In the genomic region with DNA sequence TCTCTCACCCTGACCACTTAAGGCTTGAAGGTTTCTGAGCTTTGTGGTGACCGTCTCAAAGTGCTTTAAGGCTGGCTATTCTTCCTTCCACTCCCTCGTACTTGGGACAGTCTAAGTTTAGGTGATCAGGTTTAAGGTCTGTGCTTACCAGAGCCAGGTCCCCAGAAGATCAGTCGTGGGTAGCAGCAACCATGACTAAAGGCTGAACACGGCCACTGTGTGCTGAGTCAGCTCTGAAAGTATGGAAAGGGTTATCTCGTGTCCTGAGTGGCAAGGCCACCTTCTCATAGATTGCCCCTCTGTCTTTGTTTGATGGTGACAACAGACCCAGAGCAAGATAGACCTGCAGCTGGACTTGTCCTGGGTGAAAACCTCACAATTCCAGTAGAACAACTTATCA, we compare ENCODE assay signal across 16 mouse cellular contexts.
A peak's percentile ranks its signal among the peaks of the same experiment; 100 is the strongest.
DNase-seq lines count a peak whose midpoint lies in the region; ATAC-seq and TF ChIP-seq lines count a peak whose summit lies in the region.
"Had no signal": no experiment of that assay in that cellular context is flagged by ENCODE, and none has a peak within 500 bp of the region (broad histone marks: within the 10 kb centered on the region; RNA-seq: fewer than 3 reads in every experiment).

No protein-coding gene starts in this region.

- H3K27ac ChIP-seq in gastrocnemius, adult 2 months: peak overlapping the region; percentile 73
- peak overlapping the region; percentile 58; the same call in 1 of the 2 replicates for H3K27ac ChIP-seq in intestine, embryonic 15.5 days
- H3K27ac ChIP-seq in intestine, postnatal 0 days (ENCODE audit: low read depth, low read length): no peak overlapping the region
- peak overlapping the region; percentile 43; the same call in 1 of the 2 replicates for H3K27ac ChIP-seq in lung, postnatal 0 days (ENCODE audit: low read length)
- H3K27ac ChIP-seq: forebrain, embryonic 12.5 days; hindbrain, embryonic 12.5 days; limb, embryonic 13.5 days; midbrain, embryonic 12.5 days had no signal

- TF ChIP-seq EP300 in lung, postnatal 0 days (IDR thresholded peaks at IDR 0.05): no peak

- no peaks in the 10 kb centered on the region for H3K9me3 ChIP-seq in intestine, embryonic 15.5 days
- H3K9me3 ChIP-seq in intestine, postnatal 0 days (ENCODE audit: control insufficient read depth): no peaks in the 10 kb centered on the region
- no peaks in the 10 kb centered on the region for H3K9me3 ChIP-seq in lung, postnatal 0 days (ENCODE audit: low read length)
- H3K9me3 ChIP-seq: forebrain, embryonic 12.5 days; hindbrain, embryonic 12.5 days; limb, embryonic 13.5 days; midbrain, embryonic 12.5 days had no signal

- intact Hi-C loops in gastrocnemius, adult 2 months (cut with DNase I): no loop called here
- intact Hi-C loops in gastrocnemius, postnatal 36 days (cut with DNase I): no loop called here

- no peak overlapping the region for H3K4me3 ChIP-seq in gastrocnemius, adult 2 months
- H3K4me3 ChIP-seq in intestine, embryonic 15.5 days (replicated peaks): no peak overlapping the region
- no peak overlapping the region for H3K4me3 ChIP-seq in intestine, postnatal 0 days (ENCODE audit: low read depth, low read length)
- no peak overlapping the region for H3K4me3 ChIP-seq in lung, postnatal 0 days (ENCODE audit: low read depth, low read length)
- H3K4me3 ChIP-seq in lung, adult 2 months (replicated peaks; ENCODE audit: extremely low read depth, low read depth, low read length): no peak overlapping the region
- H3K4me3 ChIP-seq: forebrain, embryonic 12.5 days; hindbrain, embryonic 12.5 days; limb, embryonic 13.5 days; midbrain, embryonic 12.5 days had no signal

- no peak for TF ChIP-seq CTCF in gastrocnemius, adult 2 months (IDR thresholded peaks at IDR 0.05)
- TF ChIP-seq CTCF in intestine, postnatal 0 days (IDR thresholded peaks at IDR 0.05; ENCODE audit: low read depth): no peak
- no peak for TF ChIP-seq CTCF in lung, postnatal 0 days (IDR thresholded peaks at IDR 0.05)
- TF ChIP-seq CTCF in lung, adult 2 months (IDR thresholded peaks at IDR 0.05; ENCODE audit: insufficient read depth, low read length): no peak

- H3K4me1 ChIP-seq in intestine, embryonic 15.5 days (replicated peaks): peaks cover 28% of the 10 kb centered on the region
- H3K4me1 ChIP-seq in intestine, postnatal 0 days (replicated peaks; ENCODE audit: control insufficient read depth, insufficient read depth, low read length): no peaks in the 10 kb centered on the region; the same call in 1 of the 2 replicates
- H3K4me1 ChIP-seq in lung, postnatal 0 days (ENCODE audit: insufficient read depth, low read depth, low read length): peaks cover 29% of the 10 kb centered on the region
- peaks cover 15% of the 10 kb centered on the region for H3K4me1 ChIP-seq in lung, adult 2 months (ENCODE audit: control insufficient read depth, insufficient read depth, low read length)

- H3K9ac ChIP-seq in intestine, embryonic 15.5 days: no peak overlapping the region
- no peak overlapping the region for H3K9ac ChIP-seq in intestine, postnatal 0 days (ENCODE audit: low read depth, low read length)
- H3K9ac ChIP-seq in lung, postnatal 0 days (replicated peaks; ENCODE audit: low read depth): no peak overlapping the region
- H3K9ac ChIP-seq: forebrain, embryonic 12.5 days; hindbrain, embryonic 12.5 days; limb, embryonic 13.5 days; midbrain, embryonic 12.5 days had no signal

- H3K36me3 ChIP-seq in intestine, embryonic 15.5 days: no peaks in the 10 kb centered on the region; the same call in 1 of the 2 replicates
- H3K36me3 ChIP-seq in intestine, postnatal 0 days (ENCODE audit: control insufficient read depth, insufficient read depth): peaks cover 22% of the 10 kb centered on the region
- H3K36me3 ChIP-seq in lung, postnatal 0 days (ENCODE audit: insufficient read depth, low read length): peaks cover 30% of the 10 kb centered on the region

- no peaks in the 10 kb centered on the region for H3K27me3 ChIP-seq in intestine, embryonic 15.5 days (replicated peaks)
- H3K27me3 ChIP-seq in intestine, postnatal 0 days (replicated peaks; ENCODE audit: control insufficient read depth, insufficient read depth, low read length): no peaks in the 10 kb centered on the region
- no peaks in the 10 kb centered on the region for H3K27me3 ChIP-seq in lung, postnatal 0 days (replicated peaks; ENCODE audit: insufficient read depth, low read length)
- H3K27me3 ChIP-seq: forebrain, embryonic 12.5 days; hindbrain, embryonic 12.5 days; limb, embryonic 13.5 days; midbrain, embryonic 12.5 days had no signal

- 73% methylated on average over 5 of the region's 5 CpGs for WGBS in intestine, embryonic 15.5 days
- 58% methylated on average over 5 of the region's 5 CpGs for WGBS in intestine, postnatal 0 days
- 50% methylated on average over 5 of the region's 5 CpGs for WGBS in lung, postnatal 0 days
- 67% methylated on average over 5 of the region's 5 CpGs for WGBS in lung, adult 2 months

- no peak overlapping the region for H3K4me2 ChIP-seq in intestine, embryonic 15.5 days (replicated peaks)
- no peak overlapping the region for H3K4me2 ChIP-seq in intestine, postnatal 0 days (replicated peaks; ENCODE audit: low read depth)
- H3K4me2 ChIP-seq in lung, postnatal 0 days (replicated peaks; ENCODE audit: low read depth, low read length): no peak overlapping the region
- H3K4me2 ChIP-seq: forebrain, embryonic 12.5 days; hindbrain, embryonic 12.5 days; limb, embryonic 13.5 days; midbrain, embryonic 12.5 days had no signal

- ATAC-seq in intestine, embryonic 15.5 days: no peak
- ATAC-seq in intestine, postnatal 0 days: no peak
- no peak for ATAC-seq in lung, postnatal 0 days
- ATAC-seq: inflammation-experienced regulatory T-cells, adult 6 months had no signal

- no peak for DNase-seq in gastrocnemius, adult 2 months
- no peak for DNase-seq in gastrocnemius, postnatal 36 days
- DNase-seq in lung, postnatal 0 days (ENCODE audit: low spot score): no peak
- no peak for DNase-seq in lung, adult 2 months
- no peak for DNase-seq in spleen, postnatal 10 days (ENCODE audit: low spot score in 2 of 2)
- DNase-seq: B cell, adult 2 months; cerebellum, adult 11-12 months; cerebellum, postnatal 36 days; right cerebral cortex, postnatal 4 days had no signal

- no peak for TF ChIP-seq POLR2A in lung, adult 2 months (IDR thresholded peaks at IDR 0.05; ENCODE audit: borderline replicate concordance, extremely low read depth, low read depth, low read length)
